Mouse (Mus musculus) embryonic facial prominence, embryonic 12.5 days (tissue): Measurements from ENCODE around the gene Tmem121. TPM values are rescaled to one million over a fixed set of nuclear protein-coding genes. Genes with fewer than 3 reads are reported as not detected.
A peak's percentile ranks its signal among the peaks of the same experiment; 100 is the strongest.

ENCODE experiments used
- ATAC-seq: fragments of 200-750 bp; cut with Nextera tagmentation; 2 replicates; pipeline ENCODE4 v1.8.0; 2017; ENCODE audit not compliant: insufficient number of reproducible peaks, insufficient read depth, low FRiP score, low TSS enrichment
- H3K27ac ChIP-seq: fragments of 300-500 bp; sonication (generic); 2 replicates; pipeline ENCODE4 v1.5.1; 2016; ENCODE audit warnings: mild to moderate bottlenecking
- H3K27me3 ChIP-seq: fragments of 300-500 bp; sonication (generic); 2 replicates; pipeline ENCODE4 v1.6.1; 2016; ENCODE audit warnings: mild to moderate bottlenecking, moderate library complexity
- H3K36me3 ChIP-seq: fragments of 300-500 bp; sonication (generic); 2 replicates; pipeline ENCODE4 v1.6.1; 2016; ENCODE audit warnings: mild to moderate bottlenecking
- H3K4me1 ChIP-seq: fragments of 300-500 bp; sonication (generic); 2 replicates; pipeline ENCODE4 v1.6.1; 2016
- H3K4me2 ChIP-seq: fragments of 300-500 bp; sonication (generic); replicated peaks from 2 replicates; pipeline ENCODE4 v1.6.1; 2016; ENCODE audit warnings: mild to moderate bottlenecking, moderate library complexity
- H3K4me3 ChIP-seq: fragments of 300-500 bp; sonication (generic); 2 replicates; pipeline ENCODE4 v1.5.1; 2016; ENCODE audit warnings: mild to moderate bottlenecking
- H3K9ac ChIP-seq: fragments of 300-500 bp; sonication (generic); 2 replicates; pipeline ENCODE4 v1.6.1; 2016; ENCODE audit warnings: mild to moderate bottlenecking, moderate library complexity
- H3K9me3 ChIP-seq: fragments of 300-500 bp; sonication (generic); 2 replicates; pipeline ENCODE4 v1.6.1; 2016; ENCODE audit warnings: mild to moderate bottlenecking, moderate library complexity
- WGBS: fragments of 180-500 bp; shearing (Covaris S2); methylation state at CpG from one replicate; pipeline ENCODE4 v1.1.7; 2016; 5-methylcytosine and 5-hydroxymethylcytosine counted together
- polyA plus RNA-seq: library from polyadenylated mRNA; unstranded; fragments of >200 nt; fragmentation: Nextera tagmentation; extraction: Ambion mirVana; gene quantifications from 2 replicates; pipeline ENCODE4 v1.2.1, GENCODE M21; 2016

The Tmem121 gene
- polyA plus RNA-seq, 1 experiment from 2014 or later, result 17.4 TPM

- Histone ChIP-seq H3K36me3 (no peaks in the 10 kb centered on the region), H3K9ac (no peak overlapping the region), H3K4me3 (no peak overlapping the region), H3K9me3 (no peaks in the 10 kb centered on the region), H3K4me2 (no peak overlapping the region), H3K27me3 (peaks cover 66% of the 10 kb centered on the region), H3K4me1 (peaks cover 21% of the 10 kb centered on the region), H3K27ac (no peak overlapping the region)
- no peak for ATAC-seq
- 72% methylated on average over 4 of the region's 4 CpGs for WGBS
Observed at GRCm38 (mm10) chr12:113150591-113150990, 35.1 kb upstream of the Tmem121 start.

- H3K4me3 ChIP-seq, result no peak overlapping the region
- no peak overlapping the region; the same call in 1 of the 2 replicates for H3K9ac ChIP-seq
- 72% methylated on average over 8 of the region's 8 CpGs for WGBS
- H3K4me2 ChIP-seq, result peak overlapping the region; percentile 83; the same call in 1 of the 2 replicates
- peaks cover 21% of the 10 kb centered on the region for H3K4me1 ChIP-seq
- H3K36me3 ChIP-seq, result no peaks in the 10 kb centered on the region
- ATAC-seq, result no peak
- no peak overlapping the region for H3K27ac ChIP-seq
- peaks cover 63% of the 10 kb centered on the region for H3K27me3 ChIP-seq
- no peaks in the 10 kb centered on the region for H3K9me3 ChIP-seq
Observed at GRCm38 (mm10) chr12:113151046-113151445, 34.7 kb upstream of the Tmem121 start.

- no peaks in the 10 kb centered on the region for H3K9me3 ChIP-seq
- H3K9ac ChIP-seq, result peak overlapping the region; percentile 52
- H3K27me3 ChIP-seq, result peaks cover 56% of the 10 kb centered on the region
- peak overlapping the region; percentile 83 for H3K4me2 ChIP-seq
- WGBS, result under 1% methylated on average over 36 of the region's 36 CpGs
- H3K36me3 ChIP-seq, result no peaks in the 10 kb centered on the region
- peak overlapping the region; percentile 44 for H3K4me3 ChIP-seq
- ATAC-seq, result no peak
- H3K27ac ChIP-seq, result no peak overlapping the region
- peaks cover 18% of the 10 kb centered on the region for H3K4me1 ChIP-seq
Observed at GRCm38 (mm10) chr12:113151661-113152271, 34.0 kb upstream of the Tmem121 start.

- ATAC-seq, result no peak
- Histone ChIP-seq H3K27ac (no peak overlapping the region), H3K9me3 (no peaks in the 10 kb centered on the region), H3K27me3 (peaks cover 51% of the 10 kb centered on the region), H3K4me2 (peak overlapping the region; percentile 83), H3K36me3 (no peaks in the 10 kb centered on the region), H3K4me3 (peak overlapping the region; percentile 44), H3K4me1 (peaks cover 23% of the 10 kb centered on the region), H3K9ac (peak overlapping the region; percentile 52; the same call in 1 of the 2 replicates)
- 15% methylated on average over 19 of the region's 19 CpGs for WGBS
Observed at GRCm38 (mm10) chr12:113152272-113152661, 33.5 kb upstream of the Tmem121 start.

- no peak for ATAC-seq
- Histone ChIP-seq H3K9me3 (no peaks in the 10 kb centered on the region), H3K4me2 (no peak overlapping the region), H3K4me3 (no peak overlapping the region), H3K36me3 (no peaks in the 10 kb centered on the region), H3K4me1 (peaks cover 23% of the 10 kb centered on the region), H3K27ac (no peak overlapping the region), H3K27me3 (peaks cover 43% of the 10 kb centered on the region), H3K9ac (no peak overlapping the region)
- WGBS, result 78% methylated on average over 6 of the region's 6 CpGs
Observed at GRCm38 (mm10) chr12:113152991-113153525, 32.7 kb upstream of the Tmem121 start.

GRCm38 (mm10) chr12:113153971-113154370 lies 31.8 kb upstream of the Tmem121 start:
- Histone ChIP-seq H3K27me3 (peaks cover 37% of the 10 kb centered on the region), H3K4me3 (no peak overlapping the region), H3K9ac (no peak overlapping the region), H3K4me2 (no peak overlapping the region), H3K9me3 (no peaks in the 10 kb centered on the region), H3K4me1 (peaks cover 23% of the 10 kb centered on the region), H3K27ac (no peak overlapping the region), H3K36me3 (no peaks in the 10 kb centered on the region)
- ATAC-seq, result no peak
- 93% methylated on average over 7 of the region's 7 CpGs for WGBS

GRCm38 (mm10) chr12:113154747-113155075 lies 31.0 kb upstream of the Tmem121 start:
- Histone ChIP-seq H3K4me1 (peaks cover 23% of the 10 kb centered on the region), H3K4me3 (peak overlapping the region; percentile 39; the same call in 1 of the 2 replicates), H3K27me3 (peaks cover 31% of the 10 kb centered on the region), H3K4me2 (peak overlapping the region; percentile 84), H3K9ac (no peak overlapping the region), H3K9me3 (no peaks in the 10 kb centered on the region), H3K27ac (no peak overlapping the region), H3K36me3 (no peaks in the 10 kb centered on the region)
- WGBS, result 73% methylated on average over 6 of the region's 6 CpGs
- no peak for ATAC-seq

GRCm38 (mm10) chr12:113155076-113155771 lies 30.5 kb upstream of the Tmem121 start:
- Histone ChIP-seq H3K27ac (peak overlapping the region; percentile 76), H3K27me3 (peaks cover 26% of the 10 kb centered on the region)
- ATAC-seq, result no peak

GRCm38 (mm10) chr12:113155887-113156539 lies 29.7 kb upstream of the Tmem121 start, which contains the start of gene Tedc1:
Gene Tedc1 (plus strand): TSS chr12:113156421.
- H3K4me1 ChIP-seq, result peaks cover 23% of the 10 kb centered on the region
- under 1% methylated on average over 46 of the region's 46 CpGs for WGBS
- H3K9ac ChIP-seq, result peak within 1 kb of the TSS; percentile 64
- peaks cover 19% of the 10 kb centered on the region for H3K27me3 ChIP-seq
- H3K36me3 ChIP-seq, result no peaks in the 10 kb centered on the region
- H3K27ac ChIP-seq, result peak within 1 kb of the TSS; percentile 76
- no peaks in the 10 kb centered on the region for H3K9me3 ChIP-seq
- peak; percentile 96 for ATAC-seq
- peak within 1 kb of the TSS; percentile 53 for H3K4me3 ChIP-seq
- peak within 1 kb of the TSS; percentile 84 for H3K4me2 ChIP-seq

More at GRCm38 (mm10) chr12:113155076-113155771, 30.5 kb upstream of the Tmem121 start:
- WGBS, result 3% methylated on average over 32 of the region's 32 CpGs
- peak overlapping the region; percentile 84 for H3K4me2 ChIP-seq
- H3K9ac ChIP-seq, result peak overlapping the region; percentile 64; the same call in 1 of the 2 replicates
- H3K4me3 ChIP-seq, result peak overlapping the region; percentile 39
- peaks cover 23% of the 10 kb centered on the region for H3K4me1 ChIP-seq
- H3K36me3 ChIP-seq, result no peaks in the 10 kb centered on the region
- H3K9me3 ChIP-seq, result no peaks in the 10 kb centered on the region

GRCm38 (mm10) chr12:113156540-113156929 lies 29.2 kb upstream of the Tmem121 start:
- Histone ChIP-seq H3K9ac (peak overlapping the region; percentile 35), H3K4me2 (peak overlapping the region; percentile 80), H3K4me1 (peaks cover 23% of the 10 kb centered on the region), H3K36me3 (peaks cover 4% of the 10 kb centered on the region; the same call in 1 of the 2 replicates), H3K27me3 (peaks cover 14% of the 10 kb centered on the region), H3K4me3 (peak overlapping the region; percentile 53), H3K27ac (peak overlapping the region; percentile 14; the same call in 1 of the 2 replicates), H3K9me3 (no peaks in the 10 kb centered on the region)
- no peak; the same call in 1 of the 2 replicates for ATAC-seq
- under 1% methylated on average over 23 of the region's 23 CpGs for WGBS

GRCm38 (mm10) chr12:113157002-113157401 lies 28.7 kb upstream of the Tmem121 start:
- no peak for ATAC-seq
- Histone ChIP-seq H3K36me3 (peaks cover 9% of the 10 kb centered on the region), H3K4me3 (peak overlapping the region; percentile 53), H3K27ac (no peak overlapping the region), H3K4me2 (peak overlapping the region; percentile 80), H3K27me3 (peaks cover 9% of the 10 kb centered on the region; the same call in 1 of the 2 replicates), H3K9me3 (no peaks in the 10 kb centered on the region), H3K4me1 (peaks cover 21% of the 10 kb centered on the region), H3K9ac (peak overlapping the region; percentile 35)
- 33% methylated on average over 8 of the region's 8 CpGs for WGBS
